Mouse (Mus musculus): ENCODE measurements around the gene Phex.

Gene Phex

GRCm38 (mm10) chrX:157415212-157415611 is at the start of gene Phex:
Gene Phex, minus strand, starts transcription at chrX:157415312.
- no peak for DNase-seq (ENCODE audit: low read depth, low spot score)

DNA sequence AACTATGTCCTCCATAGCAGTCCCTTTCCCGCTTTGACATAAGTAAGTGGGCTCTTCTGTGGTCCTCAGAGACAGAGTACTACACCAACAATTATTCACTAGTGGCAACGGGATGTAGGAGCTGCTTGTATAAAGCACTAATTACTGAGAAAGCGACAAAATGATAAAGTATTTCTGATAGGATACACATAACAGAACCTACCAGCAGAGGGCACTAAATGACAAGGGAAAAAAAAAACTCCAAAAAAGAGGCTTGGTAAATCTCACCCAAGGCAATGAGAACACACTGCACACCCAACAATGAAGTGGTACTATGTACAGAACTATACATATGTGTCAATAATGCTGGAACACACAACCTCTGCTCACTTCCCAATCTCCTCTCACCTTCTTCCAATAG is 47.6 kb upstream of the Phex start:
- DNase-seq (ENCODE audit: low read depth, low spot score) = peak; percentile 20

- DNase-seq (ENCODE audit: low read depth, low spot score) = peak; percentile 59
Measured at GRCm38 (mm10) chrX:157454430-157454829, 39.3 kb upstream of the Phex start.

GRCm38 (mm10) chrX:157449000-157449399 is 33.9 kb upstream of the Phex start:
- no peak for DNase-seq (ENCODE audit: low read depth, low spot score)

- no peak for DNase-seq (ENCODE audit: low read depth, low spot score)
Measured at GRCm38 (mm10) chrX:157447431-157447830, 32.3 kb upstream of the Phex start.

GRCm38 (mm10) chrX:157434768-157435167 is 19.7 kb upstream of the Phex start:
- DNase-seq (ENCODE audit: low read depth, low spot score) = no peak

DNA sequence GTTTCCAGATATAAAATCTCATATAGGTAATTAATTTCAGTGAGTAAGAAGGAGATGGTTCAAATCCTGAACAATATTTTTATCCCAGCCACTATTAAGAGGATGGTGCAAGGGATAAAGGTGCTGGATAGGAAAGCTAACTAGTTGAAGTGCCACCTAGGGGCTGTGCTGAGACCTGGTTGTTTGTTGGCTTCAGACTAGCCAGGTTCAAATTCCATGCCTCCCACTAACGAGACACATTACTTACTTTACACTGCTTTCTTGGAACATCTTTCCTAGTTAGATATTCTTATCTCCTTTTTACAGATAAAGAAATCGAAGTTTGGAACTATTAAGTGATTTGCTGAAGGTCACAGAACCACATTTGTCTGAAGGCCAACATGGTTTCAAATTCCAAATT is 4.3 kb upstream of the Phex start:
- no peak for DNase-seq (ENCODE audit: low read depth, low spot score)

- DNase-seq (ENCODE audit: low read depth, low spot score) = no peak
Measured at GRCm38 (mm10) chrX:157404919-157405318, 10.2 kb downstream of the Phex start.

- peak; percentile 36 for DNase-seq (ENCODE audit: low read depth, low spot score)
Measured at GRCm38 (mm10) chrX:157391241-157391640, 23.9 kb downstream of the Phex start.

- peak; percentile 68 for DNase-seq (ENCODE audit: low read depth, low spot score)
Measured at GRCm38 (mm10) chrX:157390102-157390501, 25.0 kb downstream of the Phex start.

DNA sequence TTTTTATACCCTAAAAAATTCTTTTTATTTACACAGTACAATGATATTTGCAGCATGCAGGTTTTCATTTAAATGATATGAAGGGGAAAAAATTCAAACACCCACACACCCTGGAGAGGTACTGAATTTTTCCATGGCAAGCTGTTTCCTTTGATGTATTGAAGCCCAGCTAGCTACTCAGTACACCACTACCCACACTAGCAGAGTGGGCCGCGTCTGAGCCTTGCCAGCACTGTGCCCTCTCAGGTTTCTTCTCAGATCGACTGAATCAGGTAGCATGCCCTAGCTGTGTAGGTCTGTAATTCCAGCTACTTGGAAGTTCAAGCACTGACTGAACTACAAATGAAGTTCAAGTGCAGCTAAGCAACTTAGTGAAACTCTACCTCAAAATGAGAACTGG is 26.7 kb downstream of the Phex start:
- peak; percentile 53 for DNase-seq (ENCODE audit: low read depth, low spot score)

DNA sequence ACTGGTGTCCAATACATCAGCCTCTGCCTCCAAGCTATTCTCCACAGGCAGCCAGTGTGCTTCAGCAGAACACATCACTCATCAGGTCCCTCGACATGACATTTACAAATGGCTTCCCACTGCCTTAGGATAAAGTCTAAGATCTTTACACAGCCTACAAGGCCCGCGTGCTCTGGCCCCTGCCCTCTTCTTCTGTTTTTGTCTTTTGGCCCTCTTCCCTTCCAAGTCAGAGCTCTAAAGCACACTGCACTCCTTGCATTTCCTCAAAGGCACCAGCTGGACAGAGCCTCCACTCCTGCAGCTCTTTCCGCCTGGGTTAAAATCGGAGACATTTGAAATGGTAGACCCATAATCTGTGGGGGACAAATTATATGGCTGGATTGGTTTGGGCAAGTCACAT is 28.1 kb downstream of the Phex start:
- peak; percentile 7 for DNase-seq (ENCODE audit: low read depth, low spot score)

DNA sequence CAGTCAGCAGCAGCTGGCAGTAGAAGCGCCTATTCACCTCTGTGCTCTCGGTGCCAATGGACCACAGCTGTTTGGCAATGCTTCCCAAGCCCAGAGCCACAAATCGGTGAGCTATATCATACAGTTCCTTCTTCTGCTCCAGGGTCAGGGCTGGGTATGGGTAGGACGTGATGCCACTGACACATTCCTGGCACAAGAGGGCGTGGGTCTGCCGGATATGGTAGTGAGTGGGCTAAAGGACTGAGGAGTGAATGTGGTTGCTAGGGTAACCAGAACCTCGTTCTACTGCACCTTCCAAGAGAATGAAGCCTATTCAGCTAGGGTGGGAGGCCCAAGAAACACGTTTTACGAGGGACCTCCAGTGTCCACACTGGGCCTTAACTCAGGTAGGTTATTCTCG is 36.3 kb downstream of the Phex start:
- peak; percentile 33 for DNase-seq (ENCODE audit: low read depth, low spot score)

DNA sequence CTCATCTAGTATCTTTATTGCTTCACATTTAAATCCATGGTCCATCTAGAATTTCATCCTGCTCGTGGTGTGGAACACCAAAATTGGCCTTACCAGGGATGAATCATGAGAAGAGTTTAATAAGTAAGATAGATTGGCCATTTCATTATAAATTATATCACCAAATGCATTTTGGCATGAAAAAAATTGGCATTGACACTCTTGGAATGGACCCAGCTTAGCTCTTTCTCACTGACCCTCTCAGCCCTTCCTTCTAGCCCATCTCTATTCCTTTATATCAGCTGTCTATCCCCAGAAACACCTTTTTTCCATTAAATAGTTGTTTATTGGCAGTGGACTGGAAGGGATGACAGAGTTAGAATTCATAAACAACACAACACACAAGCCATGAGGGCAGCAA is 37.7 kb downstream of the Phex start:
- DNase-seq (ENCODE audit: low read depth, low spot score) = no peak

- no peak for DNase-seq (ENCODE audit: low read depth, low spot score)
Measured at GRCm38 (mm10) chrX:157373873-157374272, 41.2 kb downstream of the Phex start.

- DNase-seq (ENCODE audit: low read depth, low spot score) = peak; percentile 51
Measured at GRCm38 (mm10) chrX:157369166-157369565, 45.9 kb downstream of the Phex start.

- DNase-seq (ENCODE audit: low read depth, low spot score) = peak; percentile 42
Measured at GRCm38 (mm10) chrX:157355521-157355920, 59.6 kb downstream of the Phex start.

DNA sequence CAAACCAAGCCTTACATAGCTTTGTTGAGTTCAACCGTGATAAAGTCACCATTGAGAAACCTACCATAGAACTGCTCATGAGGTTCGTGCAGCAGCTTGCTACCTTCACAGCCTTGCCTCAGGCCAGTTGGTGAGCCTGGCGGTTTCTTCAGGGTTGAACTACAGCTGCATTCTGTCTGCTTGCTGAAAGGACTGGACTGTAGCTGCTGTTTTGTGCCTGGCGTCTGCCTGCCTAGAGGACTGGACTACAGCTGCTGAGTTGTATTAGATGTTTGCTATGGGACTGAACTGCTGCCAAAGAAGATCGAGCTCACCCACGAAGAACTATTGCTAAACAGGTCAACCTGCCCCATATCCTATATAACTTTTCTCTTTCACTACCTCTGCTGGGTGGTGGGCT is 68.9 kb downstream of the Phex start:
- no peak for DNase-seq (ENCODE audit: low read depth, low spot score)

DNA sequence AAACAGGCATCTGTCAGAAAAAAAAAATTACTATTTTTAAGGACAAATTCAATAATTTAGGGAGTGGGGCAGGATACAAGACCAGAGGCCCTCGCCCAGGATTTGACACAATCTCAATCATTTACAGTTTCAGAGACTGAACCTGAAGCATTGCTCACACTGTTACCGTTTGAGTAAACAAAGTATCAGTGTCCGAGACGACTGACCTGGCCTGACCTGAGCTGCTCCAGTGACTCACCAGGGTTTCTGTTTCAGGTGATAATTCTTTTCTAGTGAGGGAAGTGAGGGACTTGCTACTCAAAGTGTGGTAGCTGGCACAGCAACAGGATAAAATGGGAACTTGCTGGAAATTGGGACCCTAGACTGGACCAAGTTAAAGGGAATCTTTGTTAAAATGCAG is 80.4 kb downstream of the Phex start:
- no peak for DNase-seq (ENCODE audit: low read depth, low spot score)

DNA sequence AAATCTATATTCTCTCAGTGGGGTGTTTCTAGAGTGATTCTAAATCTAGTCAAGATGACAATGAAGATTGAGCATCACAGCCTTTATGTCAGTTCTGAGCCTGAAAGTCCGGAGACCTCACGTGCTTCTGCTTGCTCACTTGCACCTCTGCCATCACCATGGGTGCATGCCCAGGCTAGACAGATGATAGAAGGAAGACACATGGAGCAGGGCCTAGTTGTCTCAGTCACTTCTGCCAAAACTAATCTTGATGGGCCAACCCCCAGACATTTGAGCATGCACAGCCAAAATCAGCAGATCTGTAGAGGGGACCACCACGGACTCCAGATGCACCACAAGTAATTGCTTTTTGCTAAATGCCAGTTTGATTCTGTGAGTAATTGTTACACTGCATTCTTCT is 85.3 kb downstream of the Phex start:
- peak; percentile 29 for DNase-seq (ENCODE audit: low read depth, low spot score)

GRCm38 (mm10) chrX:157328396-157328795 is 86.7 kb downstream of the Phex start:
- no peak for DNase-seq (ENCODE audit: low read depth, low spot score)

DNA sequence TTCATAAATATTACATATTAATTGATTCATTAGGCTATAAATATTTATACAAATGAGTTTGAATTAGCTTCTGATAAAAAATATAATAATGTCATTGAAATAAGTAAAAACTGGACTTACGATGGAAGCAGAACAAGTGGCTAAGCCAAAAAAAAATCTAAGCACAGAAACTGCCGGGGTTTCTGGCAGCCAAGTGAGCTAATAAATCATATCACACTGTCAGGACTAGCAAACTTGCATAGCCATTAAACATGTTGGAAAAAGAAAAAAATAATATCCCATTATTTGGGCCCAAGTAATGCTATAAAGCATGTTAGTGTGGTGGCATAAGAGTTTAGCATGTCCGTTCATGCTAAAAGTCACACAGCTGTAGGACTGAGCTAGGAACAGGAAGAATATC is 87.4 kb downstream of the Phex start:
- no peak for DNase-seq (ENCODE audit: low read depth, low spot score)

- DNase-seq (ENCODE audit: low read depth, low spot score) = peak; percentile 69
Measured at GRCm38 (mm10) chrX:157324396-157324795, 90.7 kb downstream of the Phex start.

- DNase-seq (ENCODE audit: low read depth, low spot score) = peak; percentile 88
Measured at GRCm38 (mm10) chrX:157310331-157310730, 104.8 kb downstream of the Phex start.

GRCm38 (mm10) chrX:157308171-157308570 is 106.9 kb downstream of the Phex start:
- DNase-seq (ENCODE audit: low read depth, low spot score) = peak; percentile 84

All from brain, adult 2 months (tissue).